Mouse (Mus musculus): ENCODE results near the gene Cryba4.
A peak's percentile ranks its signal among the peaks of the same experiment; 100 is the strongest.

The Cryba4 gene

GRCm38 (mm10) chr5:112286608-112286983 lies 34.3 kb upstream of the Cryba4 start:
- DNase-seq (ENCODE audit: low read depth, low spot score): no peak

GRCm38 (mm10) chr5:112285548-112286085 lies 33.3 kb upstream of the Cryba4 start:
- DNase-seq (ENCODE audit: low read depth, low spot score): no peak

GRCm38 (mm10) chr5:112284203-112284582 lies 31.9 kb upstream of the Cryba4 start:
- DNase-seq (ENCODE audit: low read depth, low spot score): no peak

GRCm38 (mm10) chr5:112283543-112284202 lies 31.4 kb upstream of the Cryba4 start:
- no peak for DNase-seq (ENCODE audit: low read depth, low spot score)

GRCm38 (mm10) chr5:112282780-112283482 lies 30.6 kb upstream of the Cryba4 start:
- DNase-seq (ENCODE audit: low read depth, low spot score): no peak

- no peak for DNase-seq (ENCODE audit: low read depth, low spot score)
Observed at GRCm38 (mm10) chr5:112282123-112282779, 29.9 kb upstream of the Cryba4 start.

- DNase-seq (ENCODE audit: low read depth, low spot score): no peak
Observed at GRCm38 (mm10) chr5:112281676-112282075, 29.4 kb upstream of the Cryba4 start.

DNA sequence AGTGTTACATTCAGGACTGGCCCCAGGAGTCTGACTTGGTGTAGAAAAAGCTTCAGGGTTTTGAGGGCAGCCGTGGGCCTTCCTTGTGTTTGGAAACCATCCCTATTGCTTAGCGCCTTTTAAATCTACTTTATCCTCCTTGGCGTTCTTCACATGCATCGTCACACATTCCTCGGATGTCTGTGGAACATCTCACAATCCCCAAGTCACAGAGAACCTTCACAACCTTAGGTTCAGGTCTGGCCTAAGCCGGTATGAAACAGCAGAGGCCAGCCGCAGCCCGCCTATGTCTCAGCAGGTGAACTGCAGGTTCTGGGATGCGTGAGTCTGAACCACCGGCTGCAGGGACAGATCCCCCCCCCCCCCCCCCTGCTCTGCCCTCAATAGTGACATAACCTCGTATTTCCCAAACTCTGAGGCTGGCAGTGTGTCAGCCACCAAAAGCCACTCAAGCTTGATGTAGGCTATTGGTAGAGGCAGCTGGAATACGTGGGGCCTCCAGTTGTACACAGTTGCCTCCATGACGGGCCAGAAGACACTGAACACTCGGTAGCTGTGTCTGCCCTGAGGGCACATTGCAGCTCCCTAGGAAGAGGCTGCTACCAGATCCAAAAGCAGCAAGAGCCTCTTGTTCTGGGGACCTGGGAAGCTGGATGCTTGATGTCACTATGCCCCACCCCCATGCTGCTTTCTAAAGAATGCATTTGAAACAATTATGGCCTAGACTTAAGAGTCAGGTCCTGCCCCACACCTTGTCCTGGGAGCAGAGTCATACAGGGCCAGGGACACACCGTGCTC lies 28.7 kb upstream of the Cryba4 start:
- DNase-seq (ENCODE audit: low read depth, low spot score): no peak

DNA sequence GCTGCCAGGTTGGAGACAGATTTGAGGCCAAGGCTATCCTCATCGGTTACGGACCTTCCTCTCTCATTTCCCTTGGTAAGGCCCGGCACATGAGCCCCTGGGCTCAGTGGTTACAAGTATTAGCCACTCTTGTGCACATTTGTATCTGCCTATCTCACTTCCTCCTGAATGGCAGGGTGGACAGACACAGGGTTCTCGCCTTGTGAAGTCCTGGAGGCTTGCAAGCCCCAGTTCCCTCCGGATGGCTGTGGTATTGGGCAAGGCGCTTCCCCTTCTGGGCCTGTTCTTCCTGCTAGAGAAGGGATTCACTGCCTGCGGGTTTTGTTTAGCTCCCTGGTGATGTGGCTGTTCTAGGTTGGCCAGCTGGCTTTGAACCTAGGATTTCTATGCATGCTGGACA lies 27.8 kb upstream of the Cryba4 start:
- DNase-seq (ENCODE audit: low read depth, low spot score): peak; percentile 48

DNA sequence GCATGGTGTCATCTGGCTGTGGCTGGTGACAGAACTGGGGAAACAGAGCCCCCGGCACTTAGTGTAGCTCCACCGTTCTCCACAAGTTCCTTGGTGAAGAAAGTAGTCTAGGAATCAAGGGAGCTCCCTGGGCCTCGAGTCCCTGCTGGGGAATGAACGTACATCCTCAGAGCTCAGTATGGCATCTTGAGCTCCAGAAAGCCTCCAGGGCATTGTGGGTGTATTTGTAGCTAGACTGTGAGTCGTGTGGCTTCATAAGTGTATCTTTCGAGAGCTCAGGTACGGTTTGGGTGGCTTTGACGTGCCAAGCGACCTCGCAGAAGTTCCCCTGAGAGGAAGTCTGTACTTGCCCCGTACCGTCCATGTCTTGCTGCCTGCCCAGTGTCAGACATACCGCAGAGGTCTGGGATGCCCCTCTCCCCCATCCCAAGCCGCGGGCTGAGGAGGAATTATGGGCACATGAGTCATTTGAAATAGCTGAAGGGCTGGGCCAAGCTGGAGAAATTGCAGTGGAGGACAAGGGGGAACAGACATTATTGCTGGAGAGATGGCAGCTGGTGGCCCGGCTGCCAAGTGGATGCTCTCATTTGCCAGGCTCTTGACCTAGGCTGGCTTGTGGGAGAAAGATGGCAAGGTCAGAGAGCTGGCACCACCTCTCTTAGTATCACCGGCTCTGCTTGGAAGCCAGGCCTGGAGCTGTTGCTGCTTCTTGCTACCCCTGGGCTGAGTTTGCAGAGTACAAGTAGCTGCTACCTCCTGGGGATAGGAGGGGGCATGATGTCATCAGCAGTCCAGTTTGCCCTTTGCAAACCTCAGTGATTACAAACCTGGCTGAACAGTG lies 27.1 kb upstream of the Cryba4 start:
- peak; percentile 72 for DNase-seq (ENCODE audit: low read depth, low spot score)

DNA sequence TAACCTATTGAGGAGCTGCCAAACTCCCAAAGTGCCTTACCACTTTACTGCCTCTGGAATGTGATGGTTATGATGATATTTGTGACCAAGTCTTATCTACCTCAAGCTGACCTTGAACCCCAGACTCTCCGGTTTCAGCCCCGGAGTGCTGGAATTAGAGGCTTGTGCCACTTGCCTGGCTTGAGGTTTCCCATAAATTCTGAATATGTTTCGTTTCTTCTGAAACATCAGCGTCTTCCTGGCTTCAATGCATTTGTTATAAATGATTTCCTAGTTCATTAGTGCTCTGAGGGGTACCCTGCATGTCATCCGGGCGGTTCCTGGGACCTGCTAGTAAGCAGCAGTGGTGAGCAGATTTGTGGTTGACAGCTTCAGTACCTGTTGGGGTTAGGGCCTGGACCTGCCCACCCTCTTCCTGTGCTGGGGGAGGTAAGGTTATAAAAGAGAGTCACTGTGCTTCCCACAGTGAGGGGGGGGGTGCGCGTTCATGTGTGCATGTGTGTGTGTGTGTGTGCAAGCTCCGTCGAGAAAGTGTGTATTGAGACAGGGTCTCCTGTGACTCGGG lies 25.7 kb upstream of the Cryba4 start:
- no peak for DNase-seq (ENCODE audit: low read depth, low spot score)

- no peak for DNase-seq (ENCODE audit: low read depth, low spot score)
Observed at GRCm38 (mm10) chr5:112276907-112277348, 24.6 kb upstream of the Cryba4 start.

- peak; percentile 100 for DNase-seq (ENCODE audit: low read depth, low spot score)
Observed at GRCm38 (mm10) chr5:112276267-112276873, 24.1 kb upstream of the Cryba4 start, which contains the start of gene Tpst2. Gene Tpst2, plus strand, starts transcription at chr5:112276691.

DNA sequence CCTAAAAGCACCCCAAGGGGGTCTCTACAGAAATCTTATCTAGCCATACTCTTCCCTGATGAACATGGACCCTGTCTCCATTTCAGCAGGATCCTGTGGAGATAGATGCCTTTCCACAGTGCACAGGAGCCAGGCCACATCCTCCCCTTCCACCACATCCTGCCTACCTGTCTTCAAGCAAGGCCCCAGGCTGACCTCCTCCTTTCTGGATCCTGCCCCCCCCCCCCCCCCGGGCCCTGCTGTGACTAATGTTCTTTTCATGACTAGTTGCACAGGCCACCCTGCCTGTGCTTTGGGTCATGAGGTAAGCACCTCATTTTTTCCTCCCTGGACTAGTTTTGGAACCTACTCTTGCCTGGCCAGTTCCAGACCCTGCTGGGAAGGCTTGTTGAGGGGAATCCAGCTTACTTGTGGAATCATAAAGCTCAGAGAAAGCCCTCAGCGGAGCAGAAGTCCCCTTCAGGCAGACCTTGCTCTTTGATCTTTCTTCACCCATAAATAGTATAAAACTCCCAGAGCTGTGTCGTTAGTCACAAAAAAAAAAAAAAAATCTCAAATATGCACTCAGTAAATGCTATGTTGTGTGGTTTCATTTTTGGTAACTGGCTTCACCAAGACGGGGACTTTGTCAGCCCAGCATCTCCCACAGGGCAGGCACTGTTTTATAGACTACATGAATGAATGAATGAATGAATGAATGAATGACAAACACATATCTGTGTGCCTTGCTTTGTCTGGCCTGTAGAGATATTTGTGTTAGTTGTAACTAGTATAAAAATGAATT lies 22.9 kb upstream of the Cryba4 start:
- DNase-seq (ENCODE audit: low read depth, low spot score): no peak

DNA sequence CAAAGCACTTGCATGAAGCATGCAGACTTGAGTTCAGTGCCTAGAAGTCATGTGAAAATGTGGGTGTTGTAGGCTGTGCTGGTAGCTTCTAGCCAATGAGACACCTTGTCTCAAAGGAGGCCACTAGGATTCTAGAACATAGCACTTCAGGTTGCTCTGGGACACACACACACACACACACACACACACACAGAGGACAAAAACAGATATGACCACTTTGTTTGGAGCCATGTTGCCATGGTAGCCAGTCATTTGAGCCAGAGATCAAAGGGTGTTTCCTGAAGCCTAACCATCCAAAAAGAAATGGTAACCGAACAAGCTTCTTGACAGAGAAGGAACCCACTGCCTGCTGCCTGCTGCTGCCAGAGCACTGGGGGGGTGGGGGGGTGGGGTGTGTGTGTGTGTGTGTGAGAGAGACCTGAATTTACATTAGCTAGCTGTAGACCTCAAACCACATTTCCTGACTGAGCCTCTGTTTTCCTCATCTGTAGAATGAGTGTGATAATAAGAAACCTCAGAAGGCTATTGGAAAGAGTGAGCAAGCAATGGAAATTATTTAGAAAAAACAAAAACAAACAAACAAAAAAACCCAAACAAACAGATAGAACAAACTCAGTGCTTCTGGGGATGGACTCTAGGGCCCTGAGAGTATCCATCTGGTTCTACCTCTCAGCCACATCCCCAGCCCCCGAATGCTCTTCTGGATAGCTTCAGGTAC lies 21.6 kb upstream of the Cryba4 start:
- no peak for DNase-seq (ENCODE audit: low read depth, low spot score)

- DNase-seq (ENCODE audit: low read depth, low spot score): no peak
Observed at GRCm38 (mm10) chr5:112272934-112273333, 20.6 kb upstream of the Cryba4 start.

DNA sequence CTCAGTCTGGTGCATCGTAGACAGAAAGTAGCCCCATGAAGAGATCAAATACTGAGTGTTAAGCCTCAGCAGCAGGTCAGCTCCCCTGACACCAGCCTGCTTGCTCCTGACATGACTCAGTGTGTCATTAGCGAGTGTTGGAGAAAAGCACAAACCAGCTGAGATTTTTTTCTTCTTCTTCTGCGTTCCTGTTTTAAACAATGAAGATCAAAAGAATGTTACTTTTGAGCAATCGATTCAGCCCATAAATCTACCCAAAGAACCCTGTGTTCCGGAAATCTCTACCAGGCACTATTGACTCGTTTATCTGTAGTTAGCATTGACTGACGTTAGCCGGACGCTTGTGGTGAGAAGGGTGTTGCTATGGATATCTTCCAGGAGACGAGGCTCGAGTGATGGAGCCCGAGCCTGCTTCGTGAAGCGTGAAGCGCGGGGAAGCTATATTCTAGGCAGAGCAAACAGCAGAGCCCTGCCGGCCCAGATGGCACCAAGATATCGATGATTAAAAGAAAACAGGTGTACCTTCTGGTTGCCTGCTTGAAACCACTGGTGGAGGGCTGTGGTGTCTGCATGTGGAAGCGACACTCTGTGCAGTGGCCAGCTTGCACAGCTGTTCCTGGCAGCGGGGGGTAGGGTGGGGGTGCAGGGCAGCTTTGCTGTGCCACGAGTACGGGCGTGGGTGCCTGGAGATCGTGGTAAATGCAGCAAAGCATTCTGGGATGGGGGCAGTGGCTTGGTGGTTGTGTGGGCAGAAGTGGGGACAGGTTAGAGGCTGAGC lies 18.6 kb upstream of the Cryba4 start:
- no peak for DNase-seq (ENCODE audit: low read depth, low spot score)

All from skeletal muscle tissue, adult 2 months (tissue).